Mouse (Mus musculus): ENCODE measurements at regions not wholly inside any gene's neighbourhood (a gene's known extent, or its start where the extent isn't known, plus 50 kb on each side); places are given as distances from the start of the nearest gene placed in this dataset.

- DNase-seq (ENCODE audit: low spot score) (no peak), ATAC-seq (ENCODE audit: low FRiP score) (no peak)
- H3K4me3 ChIP-seq (replicated peaks; ENCODE audit: low read length), result no peak overlapping the region
Measured at GRCm38 (mm10) chr13:91377428-91377827, 82.7 kb upstream of the Ssbp2 start.

DNA sequence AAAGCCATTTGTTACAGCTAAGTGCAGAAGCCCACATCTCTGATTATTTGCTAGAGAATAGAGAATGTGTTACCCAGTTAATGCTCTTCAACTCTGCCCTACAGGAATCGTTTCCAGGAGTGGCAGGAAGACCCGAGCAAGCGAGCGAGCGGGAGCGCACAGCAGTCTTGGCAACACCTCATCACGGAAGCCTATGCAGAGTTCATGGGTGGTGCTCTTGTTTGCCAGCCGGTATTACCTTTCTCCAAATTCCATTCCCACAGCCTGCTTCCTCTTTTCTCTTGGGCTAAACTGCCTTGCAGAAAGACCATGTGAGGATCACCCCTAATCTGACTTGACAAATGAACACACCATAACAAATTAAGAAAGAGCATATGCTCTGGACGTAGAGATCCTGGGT lies 82.1 kb upstream of the Ssbp2 start:
- H3K9me3 ChIP-seq (ENCODE audit: control insufficient read depth, low read length), result no peaks in the 10 kb centered on the region
- H3K4me3 ChIP-seq (replicated peaks; ENCODE audit: low read length), result no peak overlapping the region
- no peak overlapping the region for H3K4me2 ChIP-seq (replicated peaks)
- no peak overlapping the region for H3K27ac ChIP-seq
- no peaks in the 10 kb centered on the region for H3K27me3 ChIP-seq (ENCODE audit: control insufficient read depth, insufficient read depth, low read length)
- 88% methylated on average over 9 of the region's 9 CpGs for WGBS
- peaks cover 9% of the 10 kb centered on the region for H3K4me1 ChIP-seq (replicated peaks; ENCODE audit: control insufficient read depth, insufficient read depth, low read length)
- DNase-seq (ENCODE audit: low spot score) (no peak), ATAC-seq (ENCODE audit: low FRiP score) (no peak)
- no peaks in the 10 kb centered on the region for H3K36me3 ChIP-seq (replicated peaks; ENCODE audit: control insufficient read depth, insufficient read depth)
- H3K9ac ChIP-seq, result no peak overlapping the region

More at GRCm38 (mm10) chr13:91377428-91377827, 82.7 kb upstream of the Ssbp2 start:
- Histone ChIP-seq H3K27ac (no peak overlapping the region), H3K4me2 (replicated peaks) (no peak overlapping the region), H3K27me3 (ENCODE audit: control insufficient read depth, insufficient read depth, low read length) (no peaks in the 10 kb centered on the region), H3K4me1 (replicated peaks; ENCODE audit: control insufficient read depth, insufficient read depth, low read length) (peaks cover 15% of the 10 kb centered on the region), H3K36me3 (replicated peaks; ENCODE audit: control insufficient read depth, insufficient read depth) (no peaks in the 10 kb centered on the region), H3K9ac (no peak overlapping the region), H3K9me3 (ENCODE audit: control insufficient read depth, low read length) (no peaks in the 10 kb centered on the region)
- WGBS, result 91% methylated on average over 7 of the region's 7 CpGs

DNA sequence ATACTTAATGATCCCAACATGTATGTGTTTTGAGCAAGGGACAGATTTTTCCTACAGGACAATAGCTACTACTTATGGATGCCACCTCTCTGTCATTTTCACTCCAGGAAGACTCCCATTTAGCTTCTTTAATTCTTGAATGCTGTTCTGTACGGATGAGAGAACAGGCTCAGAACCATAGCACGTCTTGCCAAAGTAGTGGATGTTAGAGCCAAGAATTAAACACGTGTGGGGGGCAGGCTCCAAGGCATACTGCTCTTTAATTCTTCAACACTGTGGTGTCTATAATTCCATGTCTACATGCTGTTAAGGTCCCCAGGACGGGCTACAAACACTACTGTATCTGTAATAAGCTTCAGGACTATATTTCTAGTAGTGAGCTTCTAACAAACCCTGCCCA lies 74.7 kb upstream of the Ssbp2 start:
- WGBS, result 53% methylated on average over 4 of the region's 4 CpGs
- no peak for ATAC-seq (ENCODE audit: low FRiP score)
- peaks cover 3% of the 10 kb centered on the region; the same call in 1 of the 2 replicates for H3K4me1 ChIP-seq (replicated peaks; ENCODE audit: control insufficient read depth, insufficient read depth, low read length)
- no peak overlapping the region for H3K4me3 ChIP-seq (replicated peaks; ENCODE audit: low read length)
- H3K9me3 ChIP-seq (ENCODE audit: control insufficient read depth, low read length), result no peaks in the 10 kb centered on the region
- H3K9ac ChIP-seq, result no peak overlapping the region
- no peaks in the 10 kb centered on the region for H3K36me3 ChIP-seq (replicated peaks; ENCODE audit: control insufficient read depth, insufficient read depth)
- H3K27me3 ChIP-seq (ENCODE audit: control insufficient read depth, insufficient read depth, low read length), result no peaks in the 10 kb centered on the region
- no peak for DNase-seq (ENCODE audit: low spot score)
- no peak overlapping the region for H3K4me2 ChIP-seq (replicated peaks)
- H3K27ac ChIP-seq, result no peak overlapping the region

- no peak overlapping the region for H3K4me2 ChIP-seq (replicated peaks)
- H3K27ac ChIP-seq, result no peak overlapping the region
- no peak overlapping the region for H3K4me3 ChIP-seq (replicated peaks; ENCODE audit: low read length)
- DNase-seq (ENCODE audit: low spot score) (no peak), ATAC-seq (ENCODE audit: low FRiP score) (no peak)
- H3K27me3 ChIP-seq (ENCODE audit: control insufficient read depth, insufficient read depth, low read length), result no peaks in the 10 kb centered on the region
- H3K36me3 ChIP-seq (replicated peaks; ENCODE audit: control insufficient read depth, insufficient read depth), result no peaks in the 10 kb centered on the region
- H3K4me1 ChIP-seq (replicated peaks; ENCODE audit: control insufficient read depth, insufficient read depth, low read length), result peaks cover 9% of the 10 kb centered on the region; the same call in 1 of the 2 replicates
- H3K9ac ChIP-seq, result no peak overlapping the region
- WGBS, result 53% methylated on average over 10 of the region's 10 CpGs
- no peaks in the 10 kb centered on the region for H3K9me3 ChIP-seq (ENCODE audit: control insufficient read depth, low read length)
Measured at GRCm38 (mm10) chr13:91387913-91388312, 72.2 kb upstream of the Ssbp2 start.

- Histone ChIP-seq H3K4me1 (replicated peaks; ENCODE audit: control insufficient read depth, insufficient read depth, low read length) (no peaks in the 10 kb centered on the region), H3K4me2 (replicated peaks) (no peak overlapping the region), H3K9me3 (ENCODE audit: control insufficient read depth, low read length) (no peaks in the 10 kb centered on the region), H3K36me3 (replicated peaks; ENCODE audit: control insufficient read depth, insufficient read depth) (no peaks in the 10 kb centered on the region), H3K9ac (no peak overlapping the region), H3K27me3 (ENCODE audit: control insufficient read depth, insufficient read depth, low read length) (no peaks in the 10 kb centered on the region), H3K4me3 (replicated peaks; ENCODE audit: low read length) (no peak overlapping the region), H3K27ac (no peak overlapping the region)
- ATAC-seq (ENCODE audit: low FRiP score) (no peak), DNase-seq (ENCODE audit: low spot score) (no peak)
- WGBS, result 88% methylated on average over 2 of the region's 2 CpGs
Measured at GRCm38 (mm10) chr13:91403632-91404031, 56.5 kb upstream of the Ssbp2 start.

DNA sequence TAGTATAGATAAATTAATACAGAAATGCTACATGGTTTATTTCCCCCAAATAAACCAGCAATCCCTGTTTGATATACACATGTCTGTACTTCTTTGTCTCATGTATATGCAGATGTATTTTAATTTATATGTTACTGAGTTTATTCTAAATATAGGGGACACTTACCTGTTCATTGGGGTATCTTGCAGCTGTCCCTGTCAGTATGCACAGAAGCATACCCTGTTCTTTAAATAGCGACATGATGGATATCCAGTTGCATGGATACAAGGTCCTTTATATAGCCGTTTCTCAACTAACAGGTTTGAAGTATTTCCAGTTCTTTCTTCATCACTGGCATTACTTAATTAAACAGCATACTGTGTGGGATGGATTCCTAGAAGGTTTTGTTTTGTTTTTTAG lies 55.1 kb upstream of the Ssbp2 start:
- Histone ChIP-seq H3K9ac (no peak overlapping the region), H3K36me3 (replicated peaks; ENCODE audit: control insufficient read depth, insufficient read depth) (no peaks in the 10 kb centered on the region), H3K4me2 (replicated peaks) (no peak overlapping the region), H3K27ac (no peak overlapping the region), H3K4me3 (replicated peaks; ENCODE audit: low read length) (no peak overlapping the region), H3K4me1 (replicated peaks; ENCODE audit: control insufficient read depth, insufficient read depth, low read length) (no peaks in the 10 kb centered on the region), H3K9me3 (ENCODE audit: control insufficient read depth, low read length) (no peaks in the 10 kb centered on the region), H3K27me3 (ENCODE audit: control insufficient read depth, insufficient read depth, low read length) (no peaks in the 10 kb centered on the region)
- DNase-seq (ENCODE audit: low spot score) (no peak), ATAC-seq (ENCODE audit: low FRiP score) (no peak)
- 89% methylated on average over 2 of the region's 2 CpGs for WGBS

DNA sequence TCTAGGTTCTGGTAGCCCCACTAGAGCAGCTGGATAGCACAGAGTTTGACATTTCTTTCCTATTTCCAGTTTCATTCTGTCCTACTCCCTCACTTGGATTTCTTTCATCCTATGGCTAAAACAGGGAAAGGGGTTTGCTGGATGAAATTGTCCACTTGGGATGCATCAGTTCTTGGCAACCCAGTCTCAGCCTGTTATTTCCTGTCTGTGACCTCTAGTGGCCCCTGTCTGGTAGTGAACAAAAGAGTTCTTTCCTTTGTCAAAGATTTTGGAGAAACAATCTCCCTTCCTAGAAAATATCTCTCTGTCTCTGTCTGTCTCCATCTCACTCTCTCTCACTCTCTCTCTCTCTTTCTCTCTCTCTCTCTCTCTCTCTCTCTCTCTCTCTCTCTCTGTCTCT lies 50.0 kb upstream of the Ssbp2 start:
- DNase-seq (ENCODE audit: low spot score), result no peak
- H3K36me3 ChIP-seq (replicated peaks; ENCODE audit: control insufficient read depth, insufficient read depth), result no peaks in the 10 kb centered on the region
- no peak overlapping the region for H3K4me2 ChIP-seq (replicated peaks)
- H3K4me3 ChIP-seq (replicated peaks; ENCODE audit: low read length), result no peak overlapping the region
- no peaks in the 10 kb centered on the region for H3K27me3 ChIP-seq (ENCODE audit: control insufficient read depth, insufficient read depth, low read length)
- ATAC-seq (ENCODE audit: low FRiP score), result no peak
- H3K9me3 ChIP-seq (ENCODE audit: control insufficient read depth, low read length), result no peaks in the 10 kb centered on the region
- no peak overlapping the region for H3K9ac ChIP-seq
- no peak overlapping the region for H3K27ac ChIP-seq
- no peaks in the 10 kb centered on the region for H3K4me1 ChIP-seq (replicated peaks; ENCODE audit: control insufficient read depth, insufficient read depth, low read length)
